Mouse (Mus musculus): ENCODE measurements at regions not wholly inside any gene's neighbourhood (a gene's known extent, or its start where the extent isn't known, plus 50 kb on each side); places are given as distances from the start of the nearest gene placed in this dataset.

DNA sequence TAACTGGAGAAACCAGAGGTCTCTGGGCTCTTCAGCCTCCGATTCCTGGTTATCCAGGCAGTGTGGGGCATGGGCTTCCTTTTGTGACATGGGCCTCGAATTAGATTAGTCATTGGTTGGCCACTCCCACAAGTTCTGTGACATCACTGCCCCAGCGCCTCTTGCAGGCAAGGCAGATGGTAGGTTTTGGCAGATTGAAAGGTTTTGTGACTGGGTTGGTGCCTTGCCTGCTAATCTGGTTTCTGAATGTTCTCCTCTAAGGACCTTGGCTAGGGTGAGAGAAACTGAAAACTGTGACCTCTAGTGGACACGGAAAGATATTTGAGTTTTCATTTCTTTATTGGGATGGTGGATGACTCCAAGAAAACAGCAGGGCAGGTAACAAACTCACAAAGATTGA is 381.3 kb upstream of the Trpc7 start:
- no peak for TF ChIP-seq CTCF (conservative IDR thresholded peaks at IDR 0.05 in 1 of 2, IDR thresholded peaks at IDR 0.05 in 1 of 2; ENCODE audit: low read depth in 2 of 2, low read length in 2 of 2)
- no peak for TF ChIP-seq ZC3H11A (IDR thresholded peaks at IDR 0.05; ENCODE audit: low read depth, low read length)
- no peak for TF ChIP-seq TBP (conservative IDR thresholded peaks at IDR 0.05; ENCODE audit: low read depth, low read length)
- TF ChIP-seq ZMIZ1 (IDR thresholded peaks at IDR 0.05; ENCODE audit: low read depth, low read length) = no peak
- no peak for TF ChIP-seq POLR2A (IDR thresholded peaks at IDR 0.05; ENCODE audit: low read depth, low read length)
- no peak for TF ChIP-seq EP300 (IDR thresholded peaks at IDR 0.05; ENCODE audit: low read length)
- no peak for TF ChIP-seq ZKSCAN1 (IDR thresholded peaks at IDR 0.05; ENCODE audit: borderline replicate concordance, low read depth, low read length)
- no peak for TF ChIP-seq KAT2A (IDR thresholded peaks at IDR 0.05; ENCODE audit: insufficient replicate concordance, low read length)

All from CH12.LX (cell line).